Mouse (Mus musculus): ENCODE data around the gene Mob3b. TPM values are rescaled to one million over a fixed set of nuclear protein-coding genes. Genes with fewer than 3 reads are reported as not detected.

The Mob3b gene
- total and polyA plus RNA-seq, 2 experiments, result 16.5 to 18.3 TPM

GRCm38 (mm10) chr4:35135806-35136205 lies 21.5 kb downstream of the Mob3b start:
- no peak for TF ChIP-seq POLR2A (IDR thresholded peaks at IDR 0.05; ENCODE audit: extremely low read depth, insufficient read depth, low read length)
- TF ChIP-seq CTCF (IDR thresholded peaks at IDR 0.05; ENCODE audit: low read depth, low read length), result no peak
- H3K79me2 ChIP-seq (ENCODE audit: control insufficient read depth, insufficient read depth, low read length), result peaks cover 30% of the 10 kb centered on the region
- no peak overlapping the region for H3K9ac ChIP-seq (ENCODE audit: low read depth, low read length)
- H3K4me3 ChIP-seq (ENCODE audit: insufficient read depth, low read depth, low read length), result no peak overlapping the region
- H3K36me3 ChIP-seq (ENCODE audit: control insufficient read depth, insufficient read depth, low read length), result no peaks in the 10 kb centered on the region
- peak; percentile 34 for DNase-seq (ENCODE audit: extremely low read depth, low read depth, low spot score)
- WGBS, result 38% methylated on average over 4 of the region's 4 CpGs
- H3K4me1 ChIP-seq (ENCODE audit: control insufficient read depth, insufficient read depth, low read length), result peaks cover 32% of the 10 kb centered on the region
- H3K27ac ChIP-seq (replicated peaks; ENCODE audit: insufficient read depth, low read depth, low read length), result peak overlapping the region; percentile 37
- no peaks in the 10 kb centered on the region for H3K27me3 ChIP-seq (ENCODE audit: control insufficient read depth, insufficient read depth, low read length)

GRCm38 (mm10) chr4:35134846-35135611 lies 22.3 kb downstream of the Mob3b start:
- 35% methylated on average over 15 of the region's 15 CpGs for WGBS
- peak overlapping the region; percentile 59 for H3K27ac ChIP-seq (replicated peaks; ENCODE audit: insufficient read depth, low read depth, low read length)

GRCm38 (mm10) chr4:35133411-35133810 lies 23.9 kb downstream of the Mob3b start:
- WGBS, result 42% methylated on average over 4 of the region's 4 CpGs

More at GRCm38 (mm10) chr4:35134846-35135611, 22.3 kb downstream of the Mob3b start:
- H3K79me2 ChIP-seq (ENCODE audit: control insufficient read depth, insufficient read depth, low read length), result peaks cover 28% of the 10 kb centered on the region
- H3K36me3 ChIP-seq (ENCODE audit: control insufficient read depth, insufficient read depth, low read length), result no peaks in the 10 kb centered on the region
- peaks cover 32% of the 10 kb centered on the region for H3K4me1 ChIP-seq (ENCODE audit: control insufficient read depth, insufficient read depth, low read length)
- H3K4me3 ChIP-seq (ENCODE audit: insufficient read depth, low read depth, low read length), result no peak overlapping the region
- peak; percentile 82 for DNase-seq (ENCODE audit: extremely low read depth, low read depth, low spot score)
- H3K9ac ChIP-seq (ENCODE audit: low read depth, low read length), result no peak overlapping the region
- TF ChIP-seq POLR2A (IDR thresholded peaks at IDR 0.05; ENCODE audit: extremely low read depth, insufficient read depth, low read length), result no peak
- no peak for TF ChIP-seq CTCF (IDR thresholded peaks at IDR 0.05; ENCODE audit: low read depth, low read length)
- no peaks in the 10 kb centered on the region for H3K27me3 ChIP-seq (ENCODE audit: control insufficient read depth, insufficient read depth, low read length)

GRCm38 (mm10) chr4:35131592-35131991 lies 25.7 kb downstream of the Mob3b start:
- peaks cover 23% of the 10 kb centered on the region; the same call in 1 of the 2 replicates for H3K79me2 ChIP-seq (ENCODE audit: control insufficient read depth, insufficient read depth, low read length)
- no peak overlapping the region for H3K27ac ChIP-seq (replicated peaks; ENCODE audit: insufficient read depth, low read depth, low read length)
- DNase-seq (ENCODE audit: extremely low read depth, low read depth, low spot score), result no peak
- H3K4me1 ChIP-seq (ENCODE audit: control insufficient read depth, insufficient read depth, low read length), result peaks cover 35% of the 10 kb centered on the region
- H3K4me3 ChIP-seq (ENCODE audit: insufficient read depth, low read depth, low read length), result no peak overlapping the region
- TF ChIP-seq POLR2A (IDR thresholded peaks at IDR 0.05; ENCODE audit: extremely low read depth, insufficient read depth, low read length), result no peak
- TF ChIP-seq CTCF (IDR thresholded peaks at IDR 0.05; ENCODE audit: low read depth, low read length), result no peak
- no peaks in the 10 kb centered on the region for H3K36me3 ChIP-seq (ENCODE audit: control insufficient read depth, insufficient read depth, low read length)
- WGBS, result 92% methylated on average over 4 of the region's 4 CpGs
- no peaks in the 10 kb centered on the region for H3K27me3 ChIP-seq (ENCODE audit: control insufficient read depth, insufficient read depth, low read length)
- no peak overlapping the region for H3K9ac ChIP-seq (ENCODE audit: low read depth, low read length)

More at GRCm38 (mm10) chr4:35133411-35133810, 23.9 kb downstream of the Mob3b start:
- peaks cover 32% of the 10 kb centered on the region for H3K4me1 ChIP-seq (ENCODE audit: control insufficient read depth, insufficient read depth, low read length)
- H3K79me2 ChIP-seq (ENCODE audit: control insufficient read depth, insufficient read depth, low read length), result peaks cover 33% of the 10 kb centered on the region; the same call in 1 of the 2 replicates
- no peak overlapping the region for H3K4me3 ChIP-seq (ENCODE audit: insufficient read depth, low read depth, low read length)
- H3K27ac ChIP-seq (replicated peaks; ENCODE audit: insufficient read depth, low read depth, low read length), result peak overlapping the region; percentile 80
- no peaks in the 10 kb centered on the region for H3K36me3 ChIP-seq (ENCODE audit: control insufficient read depth, insufficient read depth, low read length)
- TF ChIP-seq POLR2A (IDR thresholded peaks at IDR 0.05; ENCODE audit: extremely low read depth, insufficient read depth, low read length) (no peak), CTCF (IDR thresholded peaks at IDR 0.05; ENCODE audit: low read depth, low read length) (peak; percentile 7; the same call in 1 of the 2 replicates)
- DNase-seq (ENCODE audit: extremely low read depth, low read depth, low spot score), result peak; percentile 89
- 0 out of 2 replicates have a peak overlapping the region, but pooled peaks have one; percentile 30 for H3K9ac ChIP-seq (ENCODE audit: low read depth, low read length)
- H3K27me3 ChIP-seq (ENCODE audit: control insufficient read depth, insufficient read depth, low read length), result no peaks in the 10 kb centered on the region

- 50% methylated on average over 6 of the region's 6 CpGs for WGBS
- TF ChIP-seq CTCF (IDR thresholded peaks at IDR 0.05; ENCODE audit: low read depth, low read length) (no peak), POLR2A (IDR thresholded peaks at IDR 0.05; ENCODE audit: extremely low read depth, insufficient read depth, low read length) (no peak)
- peak; percentile 43 for DNase-seq (ENCODE audit: extremely low read depth, low read depth, low spot score)
- Histone ChIP-seq H3K27ac (replicated peaks; ENCODE audit: insufficient read depth, low read depth, low read length) (no peak overlapping the region), H3K27me3 (ENCODE audit: control insufficient read depth, insufficient read depth, low read length) (no peaks in the 10 kb centered on the region), H3K79me2 (ENCODE audit: control insufficient read depth, insufficient read depth, low read length) (peaks cover 23% of the 10 kb centered on the region; the same call in 1 of the 2 replicates), H3K36me3 (ENCODE audit: control insufficient read depth, insufficient read depth, low read length) (no peaks in the 10 kb centered on the region), H3K9ac (ENCODE audit: low read depth, low read length) (no peak overlapping the region), H3K4me3 (ENCODE audit: insufficient read depth, low read depth, low read length) (no peak overlapping the region), H3K4me1 (ENCODE audit: control insufficient read depth, insufficient read depth, low read length) (peaks cover 34% of the 10 kb centered on the region)
These were observed 26.8 kb downstream of the Mob3b start for GRCm38 (mm10) chr4:35130411-35130948.

Measured in liver, adult 2 months (tissue).